Mouse (Mus musculus): ENCODE measurements around the gene Dctn3. TPM values are rescaled to one million over a fixed set of nuclear protein-coding genes. Genes with fewer than 3 reads are reported as not detected.
A peak's percentile ranks its signal among the peaks of the same experiment; 100 is the strongest.
"Not testable (repeated sequence)": the region's sequence is repeated elsewhere in the genome, so short reads cannot be mapped to it uniquely, and the experiment has no call there.

Gene Dctn3
- polyA plus RNA-seq, 1 experiment from 2014 or later, result 313 TPM

DNA sequence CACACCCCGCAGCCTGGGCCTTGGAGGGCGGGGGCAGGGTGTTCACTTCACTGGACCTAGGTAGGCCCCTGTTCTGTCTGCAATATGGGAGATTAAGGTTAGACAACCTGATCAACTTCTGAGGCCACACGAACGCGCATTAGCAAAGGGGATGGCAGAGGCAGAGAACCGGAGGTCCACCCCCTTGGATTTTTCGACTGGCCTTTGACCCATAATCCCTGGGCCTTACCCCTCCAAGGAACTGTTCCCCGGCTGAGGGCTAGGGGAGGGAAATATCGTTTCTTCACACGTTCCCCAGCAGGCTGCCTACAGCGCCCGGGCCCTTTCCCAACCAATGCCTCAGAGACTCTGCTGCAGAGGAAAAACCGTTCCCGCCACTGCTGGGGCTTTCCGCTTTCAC lies 26.5 kb downstream of the Dctn3 start:
- not testable (repeated sequence) for H3K27me3 ChIP-seq (ENCODE audit: control insufficient read depth, insufficient read depth, low read depth, low read length); ATAC-seq; H3K4me1 ChIP-seq (ENCODE audit: control insufficient read depth, insufficient read depth, low read length); H3K9ac ChIP-seq (ENCODE audit: low read depth, low read length); H3K27ac ChIP-seq (ENCODE audit: low read length); H3K9me3 ChIP-seq (replicated peaks; ENCODE audit: control insufficient read depth, low read length, poor library complexity, severe bottlenecking); H3K4me2 ChIP-seq (ENCODE audit: low read length); H3K36me3 ChIP-seq (ENCODE audit: control insufficient read depth, insufficient read depth, low read length); H3K4me3 ChIP-seq (ENCODE audit: low read depth, low read length)
- 8% methylated on average over 11 of the region's 15 CpGs for WGBS

DNA sequence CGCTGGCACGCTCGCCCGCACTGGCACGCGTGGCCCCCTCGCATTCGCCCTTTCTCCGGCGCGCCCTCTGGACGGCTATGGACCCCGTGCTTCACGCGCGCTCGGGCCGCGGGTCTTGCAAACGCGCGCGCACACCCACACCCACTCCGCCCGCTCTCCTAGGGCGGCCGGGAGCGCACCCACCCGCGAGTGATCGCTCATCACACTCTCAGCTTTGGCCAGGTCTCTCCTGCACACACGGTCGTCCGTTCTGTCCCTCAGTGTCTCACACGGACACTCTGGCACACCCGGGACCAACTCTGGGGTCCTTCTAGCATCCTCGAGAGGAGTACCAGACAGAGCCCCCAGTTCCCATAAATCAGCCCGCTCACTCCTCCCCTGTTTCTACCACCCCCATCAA lies 27.2 kb downstream of the Dctn3 start:
- not testable (repeated sequence) for H3K9ac ChIP-seq (ENCODE audit: low read depth, low read length); H3K36me3 ChIP-seq (ENCODE audit: control insufficient read depth, insufficient read depth, low read length); H3K27ac ChIP-seq (ENCODE audit: low read length); H3K9me3 ChIP-seq (replicated peaks; ENCODE audit: control insufficient read depth, low read length, poor library complexity, severe bottlenecking); H3K4me1 ChIP-seq (ENCODE audit: control insufficient read depth, insufficient read depth, low read length); ATAC-seq; H3K27me3 ChIP-seq (ENCODE audit: control insufficient read depth, insufficient read depth, low read depth, low read length)
- peak overlapping the region; percentile 31; the same call in 1 of the 2 replicates for H3K4me2 ChIP-seq (ENCODE audit: low read length)
- H3K4me3 ChIP-seq (ENCODE audit: low read depth, low read length), result peak overlapping the region; percentile 25
- WGBS, result 0% methylated on average over 13 of the region's 38 CpGs

GRCm38 (mm10) chr4:41693511-41693910 lies 29.5 kb downstream of the Dctn3 start:
- not testable (repeated sequence) for H3K4me1 ChIP-seq (ENCODE audit: control insufficient read depth, insufficient read depth, low read length); H3K9me3 ChIP-seq (replicated peaks; ENCODE audit: control insufficient read depth, low read length, poor library complexity, severe bottlenecking); H3K9ac ChIP-seq (ENCODE audit: low read depth, low read length); H3K27me3 ChIP-seq (ENCODE audit: control insufficient read depth, insufficient read depth, low read depth, low read length); ATAC-seq; H3K4me3 ChIP-seq (ENCODE audit: low read depth, low read length); H3K36me3 ChIP-seq (ENCODE audit: control insufficient read depth, insufficient read depth, low read length); H3K27ac ChIP-seq (ENCODE audit: low read length)
- H3K4me2 ChIP-seq (ENCODE audit: low read length), result peak overlapping the region; percentile 21; the same call in 1 of the 2 replicates
- WGBS, result 5% methylated on average over 4 of the region's 4 CpGs

- not testable (repeated sequence) for H3K4me1 ChIP-seq (ENCODE audit: control insufficient read depth, insufficient read depth, low read length); H3K4me2 ChIP-seq (ENCODE audit: low read length); H3K27me3 ChIP-seq (ENCODE audit: control insufficient read depth, insufficient read depth, low read depth, low read length); H3K9ac ChIP-seq (ENCODE audit: low read depth, low read length); H3K4me3 ChIP-seq (ENCODE audit: low read depth, low read length); H3K9me3 ChIP-seq (replicated peaks; ENCODE audit: control insufficient read depth, low read length, poor library complexity, severe bottlenecking); H3K27ac ChIP-seq (ENCODE audit: low read length); H3K36me3 ChIP-seq (ENCODE audit: control insufficient read depth, insufficient read depth, low read length); ATAC-seq
- WGBS, result no CpG with 5 or more reads among the region's 4 CpGs
Measured at GRCm38 (mm10) chr4:41690014-41690413, 33.0 kb downstream of the Dctn3 start.

- not testable (repeated sequence) for H3K36me3 ChIP-seq (ENCODE audit: control insufficient read depth, insufficient read depth, low read length); H3K4me1 ChIP-seq (ENCODE audit: control insufficient read depth, insufficient read depth, low read length); H3K27ac ChIP-seq (ENCODE audit: low read length); H3K9me3 ChIP-seq (replicated peaks; ENCODE audit: control insufficient read depth, low read length, poor library complexity, severe bottlenecking); H3K27me3 ChIP-seq (ENCODE audit: control insufficient read depth, insufficient read depth, low read depth, low read length); H3K9ac ChIP-seq (ENCODE audit: low read depth, low read length); H3K4me3 ChIP-seq (ENCODE audit: low read depth, low read length); ATAC-seq; H3K4me2 ChIP-seq (ENCODE audit: low read length)
- WGBS, result 36% methylated on average over 1 of the region's 1 CpGs
Measured at GRCm38 (mm10) chr4:41688562-41688961, 34.4 kb downstream of the Dctn3 start.

- H3K4me3 ChIP-seq (ENCODE audit: low read depth, low read length); H3K9me3 ChIP-seq (replicated peaks; ENCODE audit: control insufficient read depth, low read length, poor library complexity, severe bottlenecking); H3K36me3 ChIP-seq (ENCODE audit: control insufficient read depth, insufficient read depth, low read length); H3K4me2 ChIP-seq (ENCODE audit: low read length); ATAC-seq; H3K27me3 ChIP-seq (ENCODE audit: control insufficient read depth, insufficient read depth, low read depth, low read length); H3K9ac ChIP-seq (ENCODE audit: low read depth, low read length); H3K27ac ChIP-seq (ENCODE audit: low read length): not testable (repeated sequence)
- WGBS, result 14% methylated on average over 8 of the region's 10 CpGs
- H3K4me1 ChIP-seq (ENCODE audit: control insufficient read depth, insufficient read depth, low read length), result peaks cover 12% of the 10 kb centered on the region; the same call in 1 of the 2 replicates
Measured at GRCm38 (mm10) chr4:41685882-41686492, 37.0 kb downstream of the Dctn3 start.

DNA sequence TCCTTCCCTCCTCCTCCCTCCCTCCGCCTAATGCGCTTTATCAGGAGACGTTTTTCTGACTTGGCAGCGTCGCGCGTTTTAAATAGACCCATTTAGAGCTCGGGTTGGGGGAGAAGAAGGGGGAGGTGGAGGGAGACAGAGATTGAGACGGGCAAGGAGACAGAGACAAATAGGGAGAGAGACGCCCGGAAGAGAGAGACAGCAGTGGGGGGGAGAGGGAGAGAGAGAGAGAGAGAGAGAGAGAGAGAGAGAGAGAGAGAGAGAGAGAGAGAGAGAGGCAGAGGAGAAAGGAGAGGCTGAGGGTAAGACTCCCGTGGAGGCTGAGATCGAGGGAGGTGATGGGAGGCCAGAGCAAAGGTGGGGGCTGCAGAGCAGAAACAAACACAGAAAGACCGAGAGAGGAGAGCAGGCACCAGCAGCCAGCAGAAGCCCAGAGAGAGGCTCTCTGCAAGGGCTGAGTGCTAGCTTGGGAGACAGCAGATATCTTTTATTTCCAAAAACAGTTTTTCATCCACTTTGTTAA lies 38.0 kb downstream of the Dctn3 start:
- peaks cover 12% of the 10 kb centered on the region; the same call in 1 of the 2 replicates for H3K4me1 ChIP-seq (ENCODE audit: control insufficient read depth, insufficient read depth, low read length)
- not testable (repeated sequence) for H3K27me3 ChIP-seq (ENCODE audit: control insufficient read depth, insufficient read depth, low read depth, low read length); H3K27ac ChIP-seq (ENCODE audit: low read length); H3K4me3 ChIP-seq (ENCODE audit: low read depth, low read length); H3K9me3 ChIP-seq (replicated peaks; ENCODE audit: control insufficient read depth, low read length, poor library complexity, severe bottlenecking); H3K9ac ChIP-seq (ENCODE audit: low read depth, low read length); H3K4me2 ChIP-seq (ENCODE audit: low read length); H3K36me3 ChIP-seq (ENCODE audit: control insufficient read depth, insufficient read depth, low read length)
- 4% methylated on average over 13 of the region's 14 CpGs for WGBS
- ATAC-seq, result 0 out of 2 replicates have a peak, but pooled peaks have one; percentile 26

GRCm38 (mm10) chr4:41684131-41684930 lies 38.6 kb downstream of the Dctn3 start:
- H3K9ac ChIP-seq (ENCODE audit: low read depth, low read length); H3K9me3 ChIP-seq (replicated peaks; ENCODE audit: control insufficient read depth, low read length, poor library complexity, severe bottlenecking); H3K36me3 ChIP-seq (ENCODE audit: control insufficient read depth, insufficient read depth, low read length); H3K27me3 ChIP-seq (ENCODE audit: control insufficient read depth, insufficient read depth, low read depth, low read length); H3K4me3 ChIP-seq (ENCODE audit: low read depth, low read length): not testable (repeated sequence)
- H3K4me1 ChIP-seq (ENCODE audit: control insufficient read depth, insufficient read depth, low read length), result peaks cover 15% of the 10 kb centered on the region; the same call in 1 of the 2 replicates
- H3K4me2 ChIP-seq (ENCODE audit: low read length), result peak overlapping the region; percentile 25; the same call in 1 of the 2 replicates
- H3K27ac ChIP-seq (ENCODE audit: low read length), result peak overlapping the region; percentile 38
- 0 out of 2 replicates have a peak, but pooled peaks have one; percentile 13 for ATAC-seq
- 4% methylated on average over 22 of the region's 27 CpGs for WGBS

DNA sequence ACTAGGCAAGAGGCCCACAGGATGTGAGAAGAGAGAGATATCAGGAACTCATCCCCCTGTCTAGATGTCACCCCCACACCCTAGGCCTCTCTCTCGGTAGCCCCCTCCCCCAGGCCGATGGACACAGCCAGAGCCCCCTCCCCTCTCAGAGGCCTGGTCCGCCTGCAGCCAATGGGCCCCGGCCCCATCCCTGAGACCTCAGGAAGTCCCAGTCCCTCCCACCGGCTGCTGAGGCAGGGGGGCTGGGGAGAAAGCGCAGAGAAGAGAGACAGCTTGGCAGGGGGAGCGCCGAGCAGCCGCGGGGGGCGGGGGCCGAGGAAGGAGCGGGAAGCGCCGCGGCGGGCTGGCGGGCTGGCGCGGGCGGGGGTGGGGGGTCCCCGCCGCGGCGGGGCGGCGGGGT lies 39.7 kb downstream of the Dctn3 start:
- H3K9ac ChIP-seq (ENCODE audit: low read depth, low read length); H3K36me3 ChIP-seq (ENCODE audit: control insufficient read depth, insufficient read depth, low read length); H3K27ac ChIP-seq (ENCODE audit: low read length); H3K4me3 ChIP-seq (ENCODE audit: low read depth, low read length); H3K9me3 ChIP-seq (replicated peaks; ENCODE audit: control insufficient read depth, low read length, poor library complexity, severe bottlenecking); H3K27me3 ChIP-seq (ENCODE audit: control insufficient read depth, insufficient read depth, low read depth, low read length): not testable (repeated sequence)
- WGBS, result 1% methylated on average over 12 of the region's 27 CpGs
- Histone ChIP-seq H3K4me1 (ENCODE audit: control insufficient read depth, insufficient read depth, low read length) (peaks cover 15% of the 10 kb centered on the region; the same call in 1 of the 2 replicates), H3K4me2 (ENCODE audit: low read length) (peak overlapping the region; percentile 43)
- ATAC-seq, result peak; percentile 30

All from midbrain, embryonic 16.5 days (tissue).